Mouse (Mus musculus): Measurements from ENCODE around the gene Gm20489. TPM values are rescaled to one million over a fixed set of nuclear protein-coding genes. Genes with fewer than 3 reads are reported as not detected.
A peak's percentile ranks its signal among the peaks of the same experiment; 100 is the strongest.

The Gm20489 gene
- polyA plus RNA-seq, 1 experiment from 2014 or later = not detected

DNA sequence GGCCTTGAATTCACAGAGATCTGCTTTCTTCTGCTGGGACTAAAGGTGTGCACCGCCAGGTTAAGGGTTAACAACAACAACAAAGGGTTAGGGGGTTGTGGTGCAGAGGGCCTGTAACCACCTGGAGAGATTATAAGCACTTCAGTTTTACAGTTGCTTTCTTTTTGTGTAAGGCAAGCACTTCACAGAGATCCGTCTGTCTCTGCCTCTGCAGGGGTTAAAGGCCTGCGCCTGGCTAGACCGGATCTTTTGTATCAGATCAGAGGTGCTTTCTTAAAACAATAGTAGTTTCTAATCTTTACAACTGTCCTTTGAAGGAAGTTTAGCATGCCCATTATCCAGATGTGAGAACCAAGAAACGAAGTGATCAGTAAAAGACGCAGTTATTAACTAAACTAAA is 4.6 kb upstream of the Gm20489 start:
- H3K36me3 ChIP-seq (ENCODE audit: control insufficient read depth, insufficient read depth, low read length) = peaks cover 2% of the 10 kb centered on the region; the same call in 1 of the 2 replicates
- H3K4me1 ChIP-seq (replicated peaks; ENCODE audit: control insufficient read depth, insufficient read depth, low read length) = no peaks in the 10 kb centered on the region
- H3K4me2 ChIP-seq = peak overlapping the region; percentile 61
- peak overlapping the region; percentile 64 for H3K4me3 ChIP-seq (ENCODE audit: low read depth, low read length)
- peak overlapping the region; percentile 59; the same call in 1 of the 2 replicates for H3K9ac ChIP-seq (ENCODE audit: low read depth, low read length)
- DNase-seq (ENCODE audit: low spot score) = no peak
- no peaks in the 10 kb centered on the region; the same call in none of the 2 replicates for H3K27me3 ChIP-seq (replicated peaks; ENCODE audit: control insufficient read depth, insufficient read depth, low read length)
- 25% methylated on average over 6 of the region's 6 CpGs for WGBS
- H3K9me3 ChIP-seq (ENCODE audit: control insufficient read depth, low read length) = no peaks in the 10 kb centered on the region
- H3K27ac ChIP-seq (ENCODE audit: low read depth, low read length) = 0 out of 2 replicates have a peak overlapping the region, but pooled peaks have one; percentile 75
- 0 out of 2 replicates have a peak, but pooled peaks have one; percentile 9 for ATAC-seq (replicated peaks; ENCODE audit: low FRiP score)

DNA sequence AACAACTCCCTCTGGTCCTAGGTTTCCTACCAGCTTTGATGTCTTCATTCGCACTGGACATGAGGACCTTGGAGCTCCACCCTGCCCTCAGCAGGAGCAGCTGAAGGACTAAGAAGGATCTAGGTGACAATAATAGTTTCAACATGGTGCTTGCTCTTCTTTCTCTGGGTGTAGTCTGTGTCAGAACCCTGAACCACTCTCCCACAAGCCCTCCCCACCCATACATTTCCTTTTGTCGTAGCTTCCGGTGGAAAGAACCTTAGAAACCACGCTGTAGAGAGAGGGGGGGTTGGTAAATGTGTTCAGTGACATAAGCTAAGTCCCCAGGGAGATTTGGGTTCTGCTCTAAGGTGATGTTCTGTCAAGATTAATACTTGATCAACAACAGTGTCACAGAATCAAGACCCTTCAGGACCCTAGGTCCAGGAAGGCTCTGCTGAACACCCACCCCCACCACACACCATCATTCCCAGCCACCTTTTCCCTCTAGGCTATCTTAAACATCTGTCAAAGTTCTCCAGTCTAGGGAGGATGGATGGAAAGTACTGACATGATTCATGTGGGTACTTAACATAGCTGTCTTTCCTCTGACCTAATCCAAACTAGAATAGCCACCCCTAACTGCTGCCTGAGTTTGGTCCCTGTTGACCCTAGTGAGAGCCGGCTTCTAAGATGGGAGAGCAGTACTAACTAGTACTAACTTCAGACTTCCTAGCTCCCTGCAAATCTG is 633 bp downstream of the Gm20489 start, which contains the start of gene Il2rg:
Gene Il2rg (minus strand): TSS at position 231 of the 730 bp plus-strand sequence.
- DNase-seq (ENCODE audit: low spot score) (no peak), ATAC-seq (replicated peaks; ENCODE audit: low FRiP score) (peak; percentile 54; the same call in 1 of the 2 replicates)
- Histone ChIP-seq H3K9ac (ENCODE audit: low read depth, low read length) (0 out of 2 replicates have a peak within 1 kb of the TSS, but pooled peaks have one; percentile 22), H3K9me3 (ENCODE audit: control insufficient read depth, low read length) (no peaks in the 10 kb centered on the region), H3K4me1 (replicated peaks; ENCODE audit: control insufficient read depth, insufficient read depth, low read length) (no peaks in the 10 kb centered on the region; the same call in 1 of the 2 replicates), H3K4me3 (ENCODE audit: low read depth, low read length) (peak within 1 kb of the TSS; percentile 28; the same call in 1 of the 2 replicates), H3K36me3 (ENCODE audit: control insufficient read depth, insufficient read depth, low read length) (no peaks in the 10 kb centered on the region), H3K27ac (ENCODE audit: low read depth, low read length) (no peak within 1 kb of the TSS), H3K4me2 (peak within 1 kb of the TSS; percentile 46), H3K27me3 (replicated peaks; ENCODE audit: control insufficient read depth, insufficient read depth, low read length) (no peaks in the 10 kb centered on the region; the same call in none of the 2 replicates)
- 38% methylated on average over 5 of the region's 5 CpGs for WGBS

DNA sequence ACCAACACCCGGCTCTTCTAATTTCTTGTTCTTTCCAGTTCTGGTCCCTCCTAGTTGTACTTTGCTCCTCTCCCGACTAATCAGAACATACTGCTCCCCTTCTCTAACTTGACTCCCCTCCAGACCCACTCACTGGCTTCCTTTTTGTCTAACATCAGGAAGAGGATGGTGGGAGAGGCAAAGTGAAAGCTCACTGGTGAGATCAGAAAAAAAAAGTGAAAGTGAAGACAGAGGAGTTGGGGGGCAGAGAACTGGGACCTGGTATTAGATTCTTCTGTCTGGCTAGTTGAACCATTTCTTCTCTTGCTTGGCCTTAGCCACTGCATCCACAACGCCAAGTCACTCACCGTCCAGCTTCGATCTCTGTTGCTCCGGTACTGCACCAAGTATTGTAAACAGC is 2.2 kb downstream of the Gm20489 start:
- 84% methylated on average over 6 of the region's 6 CpGs for WGBS

DNA sequence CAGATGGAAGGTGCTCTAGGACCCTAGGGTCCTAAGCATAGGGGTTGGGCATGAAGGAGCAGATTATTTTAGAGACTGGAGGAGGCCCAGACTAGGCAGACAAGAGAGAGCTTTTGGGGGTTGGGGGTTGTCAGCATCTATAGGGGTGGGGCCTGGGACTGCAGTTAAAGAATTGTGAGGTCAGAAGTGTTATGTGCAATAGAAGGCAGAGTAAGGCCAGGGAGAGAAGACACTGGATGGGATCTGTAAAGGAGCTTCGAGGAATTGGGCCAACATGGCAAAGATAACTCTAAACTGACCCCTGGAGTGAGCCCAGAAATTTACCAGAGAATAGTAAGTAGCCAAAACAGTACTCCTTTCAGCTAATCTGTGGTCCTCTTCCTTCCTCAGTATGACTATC is 4.9 kb downstream of the Gm20489 start, which contains the start of gene Gm614:
Gene Gm614 (minus strand): TSS at position 101 of the 400 bp plus-strand sequence.
- Histone ChIP-seq H3K4me1 (replicated peaks; ENCODE audit: control insufficient read depth, insufficient read depth, low read length) (peaks cover 9% of the 10 kb centered on the region), H3K4me2 (no peak within 1 kb of the TSS), H3K9me3 (ENCODE audit: control insufficient read depth, low read length) (no peaks in the 10 kb centered on the region), H3K27ac (ENCODE audit: low read depth, low read length) (no peak within 1 kb of the TSS), H3K27me3 (replicated peaks; ENCODE audit: control insufficient read depth, insufficient read depth, low read length) (no peaks in the 10 kb centered on the region; the same call in 1 of the 2 replicates), H3K9ac (ENCODE audit: low read depth, low read length) (no peak within 1 kb of the TSS), H3K36me3 (ENCODE audit: control insufficient read depth, insufficient read depth, low read length) (no peaks in the 10 kb centered on the region), H3K4me3 (ENCODE audit: low read depth, low read length) (no peak within 1 kb of the TSS)
- no peak for DNase-seq (ENCODE audit: low spot score)
- ATAC-seq (replicated peaks; ENCODE audit: low FRiP score) = no peak
- WGBS = 90% methylated on average over 1 of the region's 1 CpGs

More for the DNA sequence above, 2.2 kb downstream of the Gm20489 start:
- H3K27me3 ChIP-seq (replicated peaks; ENCODE audit: control insufficient read depth, insufficient read depth, low read length) = no peaks in the 10 kb centered on the region; the same call in 1 of the 2 replicates
- no peak overlapping the region for H3K27ac ChIP-seq (ENCODE audit: low read depth, low read length)
- H3K4me1 ChIP-seq (replicated peaks; ENCODE audit: control insufficient read depth, insufficient read depth, low read length) = no peaks in the 10 kb centered on the region; the same call in 1 of the 2 replicates
- no peak overlapping the region for H3K4me2 ChIP-seq
- DNase-seq (ENCODE audit: low spot score) (no peak), ATAC-seq (replicated peaks; ENCODE audit: low FRiP score) (no peak)
- H3K4me3 ChIP-seq (ENCODE audit: low read depth, low read length) = no peak overlapping the region
- no peak overlapping the region for H3K9ac ChIP-seq (ENCODE audit: low read depth, low read length)
- H3K36me3 ChIP-seq (ENCODE audit: control insufficient read depth, insufficient read depth, low read length) = no peaks in the 10 kb centered on the region
- H3K9me3 ChIP-seq (ENCODE audit: control insufficient read depth, low read length) = no peaks in the 10 kb centered on the region

DNA sequence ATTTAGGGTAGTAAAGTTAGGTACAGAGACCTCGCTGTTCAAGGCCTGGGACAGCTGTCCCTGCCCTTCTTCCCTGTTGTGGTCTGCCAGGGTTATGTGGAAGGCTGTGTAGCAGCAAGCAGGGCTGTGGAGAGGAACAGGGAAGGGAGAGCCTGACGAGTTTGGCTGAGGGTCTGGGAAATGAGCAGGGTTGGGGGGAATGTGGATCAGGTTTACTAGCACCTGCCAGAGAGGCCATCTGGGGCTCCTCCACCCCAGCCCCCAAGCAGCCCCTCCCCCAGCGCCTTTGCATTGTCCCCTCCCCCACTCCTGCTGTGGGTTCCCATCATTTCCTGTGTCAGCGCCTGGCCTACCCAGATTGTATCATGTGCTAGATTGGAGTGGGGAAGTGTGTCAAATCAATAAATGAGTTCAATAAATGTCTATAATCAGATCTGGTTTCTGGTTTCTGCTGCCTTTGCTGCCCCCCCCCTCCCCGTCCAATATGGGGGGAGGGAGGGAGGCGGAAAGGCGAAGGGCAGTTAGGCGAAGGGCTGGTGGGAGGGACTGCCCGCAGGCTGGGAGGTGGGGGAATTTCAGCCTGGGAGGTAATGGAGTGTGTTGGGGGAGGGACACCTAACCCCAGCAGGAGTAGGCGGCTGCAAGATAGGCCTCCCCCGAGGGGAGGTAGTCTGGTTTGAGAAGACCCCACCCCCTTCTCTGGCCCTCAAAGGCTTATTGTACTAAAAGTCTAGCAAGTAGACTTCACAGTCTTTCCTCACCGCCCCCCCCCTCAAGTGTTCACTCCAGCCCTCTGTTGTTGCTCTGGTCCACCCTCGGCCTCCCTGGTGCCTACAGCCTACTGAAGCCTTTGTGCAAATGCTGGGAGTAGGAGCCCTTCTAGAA is 8.1 kb downstream of the Gm20489 start:
- peak; percentile 60 for ATAC-seq (replicated peaks; ENCODE audit: low FRiP score)
- peak overlapping the region; percentile 45 for H3K4me2 ChIP-seq
- H3K27me3 ChIP-seq (replicated peaks; ENCODE audit: control insufficient read depth, insufficient read depth, low read length) = no peaks in the 10 kb centered on the region; the same call in 1 of the 2 replicates
- H3K36me3 ChIP-seq (ENCODE audit: control insufficient read depth, insufficient read depth, low read length) = no peaks in the 10 kb centered on the region
- peaks cover 9% of the 10 kb centered on the region; the same call in 1 of the 2 replicates for H3K4me1 ChIP-seq (replicated peaks; ENCODE audit: control insufficient read depth, insufficient read depth, low read length)
- DNase-seq (ENCODE audit: low spot score) = peak; percentile 55
- 14% methylated on average over 11 of the region's 13 CpGs for WGBS
- H3K9me3 ChIP-seq (ENCODE audit: control insufficient read depth, low read length) = no peaks in the 10 kb centered on the region
- H3K4me3 ChIP-seq (ENCODE audit: low read depth, low read length) = no peak overlapping the region
- H3K27ac ChIP-seq (ENCODE audit: low read depth, low read length) = peak overlapping the region; percentile 56
- no peak overlapping the region for H3K9ac ChIP-seq (ENCODE audit: low read depth, low read length)

DNA sequence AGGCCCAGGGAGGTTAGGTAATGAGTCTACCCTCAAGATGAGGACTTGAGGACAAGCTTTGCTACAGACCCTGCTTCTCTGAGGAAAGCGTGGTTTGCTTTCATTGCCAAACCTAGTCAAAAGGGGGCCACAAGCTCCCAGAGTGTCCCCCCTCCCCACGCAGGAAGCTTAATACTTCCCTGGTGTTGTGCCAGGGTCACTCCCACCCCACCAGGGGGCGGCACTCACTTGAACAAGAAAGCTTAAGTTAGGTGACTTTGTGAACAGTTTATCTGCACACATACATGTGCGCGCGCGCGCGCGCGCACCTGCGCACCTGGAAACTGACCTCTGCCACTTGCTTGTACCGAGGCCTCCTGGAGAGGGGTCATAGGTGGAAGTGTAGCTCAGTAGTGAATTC is 12.2 kb downstream of the Gm20489 start:
- DNase-seq (ENCODE audit: low spot score) (no peak), ATAC-seq (replicated peaks; ENCODE audit: low FRiP score) (no peak)
- 78% methylated on average over 13 of the region's 13 CpGs for WGBS
- no peaks in the 10 kb centered on the region; the same call in 1 of the 2 replicates for H3K27me3 ChIP-seq (replicated peaks; ENCODE audit: control insufficient read depth, insufficient read depth, low read length)
- H3K4me1 ChIP-seq (replicated peaks; ENCODE audit: control insufficient read depth, insufficient read depth, low read length) = peaks cover 9% of the 10 kb centered on the region; the same call in 1 of the 2 replicates
- no peak overlapping the region for H3K9ac ChIP-seq (ENCODE audit: low read depth, low read length)
- no peak overlapping the region for H3K27ac ChIP-seq (ENCODE audit: low read depth, low read length)
- H3K9me3 ChIP-seq (ENCODE audit: control insufficient read depth, low read length) = no peaks in the 10 kb centered on the region
- no peak overlapping the region; the same call in 1 of the 2 replicates for H3K4me2 ChIP-seq
- no peaks in the 10 kb centered on the region for H3K36me3 ChIP-seq (ENCODE audit: control insufficient read depth, insufficient read depth, low read length)
- H3K4me3 ChIP-seq (ENCODE audit: low read depth, low read length) = no peak overlapping the region

DNA sequence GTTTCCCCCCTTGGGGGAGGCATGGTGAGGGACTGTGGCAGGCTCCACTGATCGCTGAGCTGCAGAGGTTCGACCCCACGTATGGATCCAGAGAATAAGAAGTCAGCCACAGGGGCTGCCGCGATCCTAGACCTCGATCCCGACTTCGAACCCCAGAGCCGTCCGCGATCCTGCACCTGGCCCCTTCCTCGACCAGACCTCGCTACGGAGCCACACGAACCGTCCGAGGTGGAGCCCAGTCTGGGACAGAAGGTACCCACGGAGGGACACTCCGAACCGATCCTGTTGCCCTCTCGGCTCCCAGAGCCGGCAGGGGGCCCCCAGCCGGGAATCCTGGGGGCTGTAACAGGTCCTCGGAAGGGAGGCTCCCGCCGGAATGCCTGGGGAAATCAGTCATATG is 14.1 kb downstream of the Gm20489 start:
- no peaks in the 10 kb centered on the region for H3K36me3 ChIP-seq (ENCODE audit: control insufficient read depth, insufficient read depth, low read length)
- ATAC-seq (replicated peaks; ENCODE audit: low FRiP score) (peak; percentile 42), DNase-seq (ENCODE audit: low spot score) (no peak)
- peak overlapping the region; percentile 52 for H3K4me3 ChIP-seq (ENCODE audit: low read depth, low read length)
- H3K27ac ChIP-seq (ENCODE audit: low read depth, low read length) = 0 out of 2 replicates have a peak overlapping the region, but pooled peaks have one; percentile 16
- WGBS = 10% methylated on average over 26 of the region's 26 CpGs
- H3K4me1 ChIP-seq (replicated peaks; ENCODE audit: control insufficient read depth, insufficient read depth, low read length) = no peaks in the 10 kb centered on the region; the same call in 1 of the 2 replicates
- no peaks in the 10 kb centered on the region; the same call in 1 of the 2 replicates for H3K27me3 ChIP-seq (replicated peaks; ENCODE audit: control insufficient read depth, insufficient read depth, low read length)
- H3K4me2 ChIP-seq = peak overlapping the region; percentile 66
- no peaks in the 10 kb centered on the region for H3K9me3 ChIP-seq (ENCODE audit: control insufficient read depth, low read length)
- H3K9ac ChIP-seq (ENCODE audit: low read depth, low read length) = peak overlapping the region; percentile 71
